Mouse (Mus musculus): ENCODE data around the gene Scamp3. TPM values are rescaled to one million over a fixed set of nuclear protein-coding genes. Genes with fewer than 3 reads are reported as not detected.

Gene Scamp3
- polyA plus RNA-seq, 1 experiment from 2014 or later: 104 TPM

DNA sequence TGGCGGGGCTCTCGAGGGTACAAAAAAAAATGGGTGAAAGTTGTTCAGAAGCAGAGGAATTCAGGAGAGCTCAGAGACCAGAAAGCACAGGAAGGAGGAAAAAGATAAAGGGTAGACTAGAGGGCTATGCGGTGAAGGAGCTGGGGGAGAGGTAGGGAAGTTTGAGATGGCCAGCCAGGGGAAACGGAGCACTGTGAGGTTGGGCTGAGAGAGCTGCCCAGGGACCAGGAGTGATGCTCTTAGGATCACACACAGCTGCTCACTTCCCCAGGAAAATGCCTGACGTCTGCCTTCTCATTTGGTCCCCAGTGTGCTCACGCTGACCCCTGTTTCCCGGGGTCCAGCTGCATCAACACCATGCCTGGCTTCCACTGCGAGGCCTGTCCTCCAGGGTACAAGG is 42.3 kb downstream of the Scamp3 start:
- Histone ChIP-seq H3K27me3 (ENCODE audit: control insufficient read depth, insufficient read depth, low read length) (no peaks in the 10 kb centered on the region), H3K4me1 (ENCODE audit: control insufficient read depth, insufficient read depth, low read length) (peaks cover 28% of the 10 kb centered on the region), H3K9me3 (ENCODE audit: control insufficient read depth, low read length) (no peaks in the 10 kb centered on the region), H3K9ac (replicated peaks; ENCODE audit: low read length) (no peak overlapping the region), H3K4me2 (ENCODE audit: low read length) (no peak overlapping the region), H3K27ac (replicated peaks; ENCODE audit: low read depth, low read length) (no peak overlapping the region), H3K36me3 (ENCODE audit: control insufficient read depth, insufficient read depth, low read length) (peaks cover 20% of the 10 kb centered on the region), H3K4me3 (replicated peaks; ENCODE audit: low read depth, low read length) (no peak overlapping the region)
- ATAC-seq (ENCODE audit: low FRiP score, low TSS enrichment) (no peak), DNase-seq (no peak)
- 51% methylated on average over 8 of the region's 8 CpGs for WGBS

GRCm38 (mm10) chr3:89221167-89221566 is 43.9 kb downstream of the Scamp3 start:
- no peaks in the 10 kb centered on the region for H3K27me3 ChIP-seq (ENCODE audit: control insufficient read depth, insufficient read depth, low read length)
- no peak overlapping the region for H3K4me3 ChIP-seq (replicated peaks; ENCODE audit: low read depth, low read length)
- H3K36me3 ChIP-seq (ENCODE audit: control insufficient read depth, insufficient read depth, low read length): peaks cover 20% of the 10 kb centered on the region
- no peak for ATAC-seq (ENCODE audit: low FRiP score, low TSS enrichment)
- no peak overlapping the region for H3K27ac ChIP-seq (replicated peaks; ENCODE audit: low read depth, low read length)
- H3K9me3 ChIP-seq (ENCODE audit: control insufficient read depth, low read length): no peaks in the 10 kb centered on the region
- no peak overlapping the region for H3K4me2 ChIP-seq (ENCODE audit: low read length)
- no peak for DNase-seq
- peaks cover 28% of the 10 kb centered on the region for H3K4me1 ChIP-seq (ENCODE audit: control insufficient read depth, insufficient read depth, low read length)
- 62% methylated on average over 5 of the region's 5 CpGs for WGBS
- no peak overlapping the region for H3K9ac ChIP-seq (replicated peaks; ENCODE audit: low read length)

DNA sequence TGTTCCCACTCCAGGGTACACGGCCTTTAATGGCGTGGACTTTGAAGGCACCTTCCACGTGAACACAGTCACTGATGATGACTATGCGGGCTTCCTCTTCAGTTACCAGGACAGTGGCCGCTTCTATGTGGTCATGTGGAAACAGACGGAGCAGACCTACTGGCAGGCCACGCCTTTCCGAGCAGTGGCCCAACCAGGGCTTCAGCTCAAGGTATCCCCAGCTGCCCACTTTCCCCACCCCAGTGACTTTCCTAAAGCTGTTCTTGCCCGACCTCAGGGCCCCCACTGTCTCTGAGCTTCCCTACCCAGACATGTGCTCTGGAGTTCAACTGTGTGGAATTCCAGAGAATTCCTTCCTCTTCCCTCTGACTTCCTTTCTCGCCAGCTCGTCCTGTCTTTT is 47.5 kb downstream of the Scamp3 start:
- DNase-seq (peak; percentile 46), ATAC-seq (ENCODE audit: low FRiP score, low TSS enrichment) (no peak)
- no peaks in the 10 kb centered on the region for H3K9me3 ChIP-seq (ENCODE audit: control insufficient read depth, low read length)
- H3K4me1 ChIP-seq (ENCODE audit: control insufficient read depth, insufficient read depth, low read length): peaks cover 44% of the 10 kb centered on the region
- 17% methylated on average over 11 of the region's 11 CpGs for WGBS
- H3K4me3 ChIP-seq (replicated peaks; ENCODE audit: low read depth, low read length): peak overlapping the region; percentile 47
- peaks cover 15% of the 10 kb centered on the region for H3K36me3 ChIP-seq (ENCODE audit: control insufficient read depth, insufficient read depth, low read length)
- no peaks in the 10 kb centered on the region for H3K27me3 ChIP-seq (ENCODE audit: control insufficient read depth, insufficient read depth, low read length)
- peak overlapping the region; percentile 69 for H3K9ac ChIP-seq (replicated peaks; ENCODE audit: low read length)
- H3K27ac ChIP-seq (replicated peaks; ENCODE audit: low read depth, low read length): peak overlapping the region; percentile 93
- H3K4me2 ChIP-seq (ENCODE audit: low read length): peak overlapping the region; percentile 66

DNA sequence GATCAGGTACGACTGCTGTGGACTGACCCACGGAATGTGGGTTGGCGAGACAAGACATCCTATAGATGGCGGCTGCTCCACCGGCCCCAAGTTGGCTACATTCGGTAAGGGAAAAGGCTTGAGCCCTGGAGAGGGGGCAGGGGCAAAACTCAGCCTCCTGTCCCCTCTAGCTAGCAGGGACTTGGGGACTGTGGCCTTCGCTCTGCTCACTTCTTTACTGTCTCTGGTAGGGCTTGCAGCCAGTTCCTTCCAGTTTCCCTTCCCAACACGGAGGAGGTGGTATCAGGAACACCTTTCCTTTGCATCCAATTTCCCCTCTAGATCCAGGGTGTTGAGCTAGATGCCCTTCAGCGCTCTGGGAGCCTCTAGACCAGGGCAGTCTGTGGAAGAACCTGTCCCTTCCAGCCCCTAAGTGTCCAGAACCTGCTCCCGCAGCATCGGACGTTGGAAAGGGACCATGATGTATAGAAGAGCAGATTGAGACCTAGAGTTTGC is 48.1 kb downstream of the Scamp3 start:
- DNase-seq (peak; percentile 17), ATAC-seq (ENCODE audit: low FRiP score, low TSS enrichment) (no peak)
- no peaks in the 10 kb centered on the region for H3K27me3 ChIP-seq (ENCODE audit: control insufficient read depth, insufficient read depth, low read length)
- peak overlapping the region; percentile 93 for H3K27ac ChIP-seq (replicated peaks; ENCODE audit: low read depth, low read length)
- WGBS: 6% methylated on average over 12 of the region's 12 CpGs
- H3K4me2 ChIP-seq (ENCODE audit: low read length): peak overlapping the region; percentile 66
- peak overlapping the region; percentile 47 for H3K4me3 ChIP-seq (replicated peaks; ENCODE audit: low read depth, low read length)
- peaks cover 44% of the 10 kb centered on the region for H3K4me1 ChIP-seq (ENCODE audit: control insufficient read depth, insufficient read depth, low read length)
- peaks cover 15% of the 10 kb centered on the region for H3K36me3 ChIP-seq (ENCODE audit: control insufficient read depth, insufficient read depth, low read length)
- peak overlapping the region; percentile 69 for H3K9ac ChIP-seq (replicated peaks; ENCODE audit: low read length)
- no peaks in the 10 kb centered on the region for H3K9me3 ChIP-seq (ENCODE audit: control insufficient read depth, low read length)

GRCm38 (mm10) chr3:89225918-89226317 is 48.6 kb downstream of the Scamp3 start:
- Histone ChIP-seq H3K4me2 (ENCODE audit: low read length) (peak overlapping the region; percentile 66), H3K4me3 (replicated peaks; ENCODE audit: low read depth, low read length) (peak overlapping the region; percentile 47), H3K27ac (replicated peaks; ENCODE audit: low read depth, low read length) (peak overlapping the region; percentile 93), H3K36me3 (ENCODE audit: control insufficient read depth, insufficient read depth, low read length) (peaks cover 15% of the 10 kb centered on the region), H3K4me1 (ENCODE audit: control insufficient read depth, insufficient read depth, low read length) (peaks cover 44% of the 10 kb centered on the region), H3K27me3 (ENCODE audit: control insufficient read depth, insufficient read depth, low read length) (no peaks in the 10 kb centered on the region), H3K9me3 (ENCODE audit: control insufficient read depth, low read length) (no peaks in the 10 kb centered on the region), H3K9ac (replicated peaks; ENCODE audit: low read length) (peak overlapping the region; percentile 69)
- WGBS: 3% methylated on average over 4 of the region's 4 CpGs
- peak; percentile 87 for DNase-seq
- ATAC-seq (ENCODE audit: low FRiP score, low TSS enrichment): peak; percentile 75

- peak overlapping the region; percentile 69 for H3K9ac ChIP-seq (replicated peaks; ENCODE audit: low read length)
- DNase-seq (no peak), ATAC-seq (ENCODE audit: low FRiP score, low TSS enrichment) (no peak)
- peaks cover 11% of the 10 kb centered on the region for H3K36me3 ChIP-seq (ENCODE audit: control insufficient read depth, insufficient read depth, low read length)
- no peaks in the 10 kb centered on the region for H3K27me3 ChIP-seq (ENCODE audit: control insufficient read depth, insufficient read depth, low read length)
- no peaks in the 10 kb centered on the region for H3K9me3 ChIP-seq (ENCODE audit: control insufficient read depth, low read length)
- WGBS: 4% methylated on average over 11 of the region's 11 CpGs
- H3K4me1 ChIP-seq (ENCODE audit: control insufficient read depth, insufficient read depth, low read length): peaks cover 44% of the 10 kb centered on the region
- H3K27ac ChIP-seq (replicated peaks; ENCODE audit: low read depth, low read length): peak overlapping the region; percentile 93
- peak overlapping the region; percentile 47 for H3K4me3 ChIP-seq (replicated peaks; ENCODE audit: low read depth, low read length)
- peak overlapping the region; percentile 66 for H3K4me2 ChIP-seq (ENCODE audit: low read length)
Measured at GRCm38 (mm10) chr3:89226361-89226760, 49.1 kb downstream of the Scamp3 start.

DNA sequence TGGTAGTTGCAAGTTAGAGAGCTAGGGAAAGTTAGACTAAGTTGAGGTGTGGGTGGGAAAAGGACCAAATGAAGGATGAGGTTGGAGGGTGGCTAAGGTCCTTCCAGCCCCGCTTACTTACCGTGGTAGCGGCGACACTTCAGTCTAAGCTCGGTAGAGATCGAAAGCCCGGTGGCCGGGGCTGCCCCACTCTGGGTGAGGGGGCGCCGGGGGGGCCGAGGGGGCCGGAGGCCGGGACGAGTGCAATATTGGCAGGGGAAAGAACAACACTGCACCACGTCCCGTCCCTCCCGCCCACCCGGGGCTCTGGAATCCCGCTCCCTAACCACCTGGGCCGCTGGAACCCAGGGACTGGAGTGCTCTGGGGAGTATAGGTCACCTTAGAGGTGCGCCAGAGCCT is 49.6 kb downstream of the Scamp3 start, which contains the start of gene Mtx1:
Mtx1 (minus strand) TSS at position 189 of the 400 bp plus-strand sequence.
- H3K9ac ChIP-seq (replicated peaks; ENCODE audit: low read length): peak within 1 kb of the TSS; percentile 69
- H3K27ac ChIP-seq (replicated peaks; ENCODE audit: low read depth, low read length): peak within 1 kb of the TSS; percentile 93
- H3K4me2 ChIP-seq (ENCODE audit: low read length): peak within 1 kb of the TSS; percentile 66
- WGBS: 2% methylated on average over 21 of the region's 21 CpGs
- no peak; the same call in 1 of the 2 replicates for ATAC-seq (ENCODE audit: low FRiP score, low TSS enrichment)
- peaks cover 44% of the 10 kb centered on the region for H3K4me1 ChIP-seq (ENCODE audit: control insufficient read depth, insufficient read depth, low read length)
- H3K36me3 ChIP-seq (ENCODE audit: control insufficient read depth, insufficient read depth, low read length): peaks cover 7% of the 10 kb centered on the region
- no peaks in the 10 kb centered on the region for H3K9me3 ChIP-seq (ENCODE audit: control insufficient read depth, low read length)
- no peaks in the 10 kb centered on the region for H3K27me3 ChIP-seq (ENCODE audit: control insufficient read depth, insufficient read depth, low read length)
- no peak for DNase-seq
- H3K4me3 ChIP-seq (replicated peaks; ENCODE audit: low read depth, low read length): peak within 1 kb of the TSS; percentile 47

DNA sequence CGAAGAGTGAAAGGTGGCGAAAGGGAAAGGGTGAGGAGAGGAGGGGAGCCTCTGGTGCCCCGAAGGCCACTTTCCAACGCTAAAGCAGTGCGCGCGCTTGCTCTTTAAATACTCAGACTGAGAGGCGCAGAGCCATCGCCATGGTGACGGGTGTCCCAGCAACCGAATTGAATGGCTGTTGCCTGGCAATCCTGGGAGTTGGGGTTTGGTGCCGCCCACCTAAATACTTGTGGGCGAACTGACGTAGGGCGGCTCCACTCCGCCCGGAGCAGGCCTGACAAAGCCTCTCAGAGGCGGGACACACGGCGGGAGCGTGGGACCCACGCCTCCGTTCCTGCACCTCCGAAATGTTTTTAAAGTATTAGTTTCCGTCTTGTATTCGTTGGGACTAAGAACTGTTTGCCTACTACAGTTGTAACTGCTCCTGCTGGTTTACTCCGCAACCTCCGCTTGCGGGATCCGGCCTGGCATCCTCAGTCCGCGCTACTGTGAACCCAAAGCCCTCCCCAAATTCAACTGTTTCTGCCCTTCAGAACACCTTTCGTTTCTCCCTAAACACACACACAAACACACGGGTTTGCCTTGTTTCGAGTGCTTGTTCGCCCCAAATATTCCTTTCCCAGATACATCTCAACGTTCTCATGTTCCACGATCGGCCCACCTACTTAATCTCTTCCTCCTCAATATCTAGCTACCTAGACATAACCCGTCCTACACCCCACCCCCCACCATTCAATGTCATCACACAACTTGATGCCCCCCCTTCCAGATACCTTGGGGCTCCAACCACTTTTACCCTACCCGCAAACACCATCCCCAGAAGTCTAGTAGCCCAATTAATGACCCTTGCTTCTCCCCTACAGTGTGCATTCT is 50.3 kb downstream of the Scamp3 start:
- Histone ChIP-seq H3K4me2 (ENCODE audit: low read length) (peak overlapping the region; percentile 66), H3K27me3 (ENCODE audit: control insufficient read depth, insufficient read depth, low read length) (no peaks in the 10 kb centered on the region), H3K4me1 (ENCODE audit: control insufficient read depth, insufficient read depth, low read length) (peaks cover 44% of the 10 kb centered on the region), H3K9me3 (ENCODE audit: control insufficient read depth, low read length) (no peaks in the 10 kb centered on the region), H3K9ac (replicated peaks; ENCODE audit: low read length) (peak overlapping the region; percentile 69), H3K36me3 (ENCODE audit: control insufficient read depth, insufficient read depth, low read length) (peaks cover 8% of the 10 kb centered on the region), H3K4me3 (replicated peaks; ENCODE audit: low read depth, low read length) (peak overlapping the region; percentile 47), H3K27ac (replicated peaks; ENCODE audit: low read depth, low read length) (peak overlapping the region; percentile 93)
- ATAC-seq (ENCODE audit: low FRiP score, low TSS enrichment) (peak; percentile 80), DNase-seq (peak; percentile 96)
- 1% methylated on average over 41 of the region's 41 CpGs for WGBS
